Mouse (Mus musculus): ENCODE data around the gene Rab38.

Rab38 gene

DNA sequence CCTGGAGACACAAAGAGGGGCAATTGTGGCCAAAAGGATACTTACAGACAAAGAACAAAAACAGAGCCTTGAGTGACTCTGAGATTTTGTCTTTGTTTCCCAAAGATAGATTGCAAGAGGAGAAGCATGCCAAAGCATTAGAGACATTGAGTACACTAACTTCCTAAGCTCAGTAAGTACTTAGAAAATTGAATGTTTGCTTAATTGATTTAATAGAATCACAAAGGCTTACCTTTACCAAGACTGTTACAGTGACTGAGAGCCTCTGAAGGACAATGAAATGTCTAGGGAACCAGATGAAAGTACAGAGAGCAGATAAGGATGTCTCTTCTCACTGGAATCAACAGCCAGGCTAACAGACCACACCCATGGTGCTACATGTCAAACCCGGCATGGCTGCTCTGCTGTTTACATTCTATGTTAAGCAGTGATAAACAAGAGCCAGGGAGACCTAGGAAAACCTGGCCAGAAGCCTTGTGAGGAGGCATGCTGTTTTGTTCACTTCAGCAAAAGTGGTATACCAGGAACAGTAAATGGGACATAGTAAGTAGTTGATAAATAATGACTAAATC is 97.1 kb downstream of the Rab38 start:
- no peak for DNase-seq (ENCODE audit: low spot score)

DNA sequence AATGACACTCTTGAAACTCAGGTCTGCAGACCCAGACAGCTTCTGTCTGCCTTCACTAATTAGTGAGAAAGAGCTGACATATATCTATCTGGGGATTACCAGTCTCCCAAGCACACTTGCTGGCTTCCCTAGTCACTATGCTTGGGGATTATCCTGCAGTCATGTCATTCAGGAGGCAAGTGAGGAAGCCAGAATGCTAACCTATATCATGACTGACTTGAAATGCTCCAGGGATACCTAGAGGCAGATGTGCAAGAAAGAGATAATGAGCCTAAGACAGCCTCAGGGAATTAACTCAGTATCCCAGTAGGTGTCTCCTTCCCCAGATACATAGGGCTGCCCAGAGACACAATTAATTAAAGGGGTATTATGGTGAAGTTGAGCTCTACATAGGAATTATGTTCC is 106.1 kb downstream of the Rab38 start:
- DNase-seq (ENCODE audit: low spot score): no peak

DNA sequence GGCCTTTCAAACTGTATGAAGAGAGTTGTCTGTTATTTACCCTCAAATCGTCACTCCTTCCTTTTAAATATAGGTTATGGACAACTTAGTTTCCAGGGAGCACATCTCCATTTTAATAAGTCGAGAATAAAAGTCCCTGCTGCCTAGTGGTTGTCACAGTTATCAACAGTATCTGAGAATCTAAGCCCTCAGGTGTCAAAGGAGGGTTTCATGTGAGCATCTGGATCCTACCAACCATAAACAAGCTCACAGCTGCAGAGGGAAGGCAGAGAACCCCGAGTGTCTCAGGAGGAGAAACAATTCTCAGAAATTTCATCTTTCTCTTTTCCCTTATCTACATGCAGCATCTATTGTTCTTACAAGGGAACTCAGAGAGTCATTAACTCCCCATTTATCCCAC is 106.7 kb downstream of the Rab38 start:
- no peak for DNase-seq (ENCODE audit: low spot score)
